Mouse (Mus musculus): Measurements from ENCODE around the gene Lmod1.
A peak's percentile ranks its signal among the peaks of the same experiment; 100 is the strongest.
"Not testable (repeated sequence)": the region's sequence is repeated elsewhere in the genome, so short reads cannot be mapped to it uniquely, and the experiment has no call there.

Gene Lmod1

GRCm38 (mm10) chr1:135362115-135362514 lies 37.5 kb downstream of the Lmod1 start:
- DNase-seq (ENCODE audit: low read depth) = peak; percentile 48

- peak; percentile 35 for DNase-seq (ENCODE audit: low read depth)
Measured at GRCm38 (mm10) chr1:135363446-135363845, 38.8 kb downstream of the Lmod1 start.

- DNase-seq (ENCODE audit: low read depth) = no peak
Measured at GRCm38 (mm10) chr1:135366380-135366779, 41.8 kb downstream of the Lmod1 start.

GRCm38 (mm10) chr1:135367005-135367404 lies 42.4 kb downstream of the Lmod1 start:
- peak; percentile 88 for DNase-seq (ENCODE audit: low read depth)

- DNase-seq (ENCODE audit: low read depth) = peak; percentile 56
Measured at GRCm38 (mm10) chr1:135367595-135367994, 43.0 kb downstream of the Lmod1 start.

- peak; percentile 98 for DNase-seq (ENCODE audit: low read depth)
Measured at GRCm38 (mm10) chr1:135368245-135368644, 43.6 kb downstream of the Lmod1 start.

- DNase-seq (ENCODE audit: low read depth) = peak; percentile 88
Measured at GRCm38 (mm10) chr1:135368982-135369381, 44.4 kb downstream of the Lmod1 start.

GRCm38 (mm10) chr1:135369415-135369814 lies 44.8 kb downstream of the Lmod1 start:
- no peak for DNase-seq (ENCODE audit: low read depth)

- DNase-seq (ENCODE audit: low read depth) = no peak
Measured at GRCm38 (mm10) chr1:135373171-135373677, 48.6 kb downstream of the Lmod1 start.

GRCm38 (mm10) chr1:135374175-135374867 lies 49.7 kb downstream of the Lmod1 start:
- peak; percentile 68 for DNase-seq (ENCODE audit: low read depth)

GRCm38 (mm10) chr1:135374868-135375581 lies 50.4 kb downstream of the Lmod1 start, which contains the start of gene Shisa4:
Gene Shisa4, minus strand, starts transcription at chr1:135375237.
- peak; percentile 93 for DNase-seq (ENCODE audit: low read depth)

- no peak for DNase-seq (ENCODE audit: low read depth)
Measured at GRCm38 (mm10) chr1:135378576-135378975, 54.0 kb downstream of the Lmod1 start.

- DNase-seq (ENCODE audit: low read depth) = no peak
Measured at GRCm38 (mm10) chr1:135379048-135379447, 54.4 kb downstream of the Lmod1 start.

GRCm38 (mm10) chr1:135380071-135380991 lies 55.7 kb downstream of the Lmod1 start:
- DNase-seq (ENCODE audit: low read depth) = no peak

- not testable (repeated sequence) for DNase-seq (ENCODE audit: low read depth)
Measured at GRCm38 (mm10) chr1:135381560-135381959, 57.0 kb downstream of the Lmod1 start.

- no peak for DNase-seq (ENCODE audit: low read depth)
Measured at GRCm38 (mm10) chr1:135384171-135384570, 59.6 kb downstream of the Lmod1 start.

- no peak for DNase-seq (ENCODE audit: low read depth)
Measured at GRCm38 (mm10) chr1:135385161-135385560, 60.6 kb downstream of the Lmod1 start.

- no peak for DNase-seq (ENCODE audit: low read depth)
Measured at GRCm38 (mm10) chr1:135399466-135399865, 74.9 kb downstream of the Lmod1 start.

GRCm38 (mm10) chr1:135401452-135402110 lies 77.0 kb downstream of the Lmod1 start:
- DNase-seq (ENCODE audit: low read depth) = peak; percentile 64

GRCm38 (mm10) chr1:135405356-135405755 lies 80.7 kb downstream of the Lmod1 start:
- no peak for DNase-seq (ENCODE audit: low read depth)

GRCm38 (mm10) chr1:135408973-135409372 lies 84.4 kb downstream of the Lmod1 start:
- no peak for DNase-seq (ENCODE audit: low read depth)

All from NIH3T3 (cell line).